Mouse (Mus musculus) layer of hippocampus, postnatal 14 days (tissue): Measurements from ENCODE around the gene Spaca4. TPM values are rescaled to one million over a fixed set of nuclear protein-coding genes. Genes with fewer than 3 reads are reported as not detected.

Source experiments
- DNase-seq, 2 experiments: peaks; one replicate each; pipeline ENCODE4 v3.0.0; 2021 to 2022; ENCODE audit warnings: low spot score in 2 of 2, mixed read lengths in 1 of 2
- total RNA-seq, 2 experiments: library from RNA; stranded (reverse); gene quantifications; 2 replicates each; pipeline ENCODE4 v1.2.3; 2021

The Spaca4 gene
- total RNA-seq, 2 experiments from 2014 or later: not detected

DNA sequence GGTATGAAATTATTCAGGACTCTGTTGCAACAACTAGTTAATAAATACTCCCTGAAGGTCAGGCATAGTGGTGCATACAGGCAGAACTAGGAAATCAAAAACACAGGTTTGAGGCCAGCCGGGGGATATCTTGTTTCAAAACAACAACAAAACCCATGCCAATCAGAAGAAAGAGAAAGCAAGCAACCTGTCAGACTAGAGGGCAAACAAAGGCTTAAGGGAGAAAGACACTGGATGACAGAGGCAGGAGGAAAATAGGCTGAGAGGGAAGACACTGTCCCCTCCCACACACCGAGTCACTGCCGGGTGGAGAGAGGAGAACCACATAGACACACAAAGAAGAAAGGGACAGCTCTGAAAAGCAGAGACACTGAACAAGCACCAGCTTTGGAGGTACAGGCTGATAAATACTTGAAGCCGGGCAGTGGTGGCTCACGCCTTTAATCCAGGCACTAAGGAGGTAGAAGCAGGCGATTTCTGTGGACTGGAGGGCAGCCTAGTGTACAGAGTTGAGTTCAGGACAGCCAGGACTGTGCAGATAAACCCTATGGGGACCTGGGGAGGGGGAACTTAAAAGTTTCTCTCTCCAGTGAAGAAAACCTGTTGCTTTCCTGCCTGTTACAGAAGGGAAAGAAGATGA is 11.6 kb downstream of the Spaca4 start:
- DNase-seq: no peak

DNA sequence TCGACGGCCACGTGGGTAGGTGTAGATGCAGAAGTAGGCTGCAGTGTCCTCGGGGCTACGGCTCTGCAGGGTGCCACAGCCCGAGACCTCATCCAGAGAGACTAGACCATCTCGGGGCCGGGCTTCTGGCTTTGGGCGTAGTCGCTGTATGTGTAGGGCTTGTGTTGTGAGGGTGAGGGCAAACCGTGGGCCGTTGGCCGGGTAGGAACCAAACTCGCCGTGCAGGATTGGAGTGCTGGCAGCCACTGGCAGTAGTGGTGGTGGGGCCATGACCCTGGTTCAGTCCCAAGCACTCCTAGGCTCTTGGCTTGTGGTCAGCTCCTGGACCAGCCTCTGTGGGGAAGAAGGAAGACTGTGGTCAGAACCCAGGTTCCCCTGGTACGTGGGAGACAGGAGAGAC is 12.2 kb downstream of the Spaca4 start:
- DNase-seq: no peak

DNA sequence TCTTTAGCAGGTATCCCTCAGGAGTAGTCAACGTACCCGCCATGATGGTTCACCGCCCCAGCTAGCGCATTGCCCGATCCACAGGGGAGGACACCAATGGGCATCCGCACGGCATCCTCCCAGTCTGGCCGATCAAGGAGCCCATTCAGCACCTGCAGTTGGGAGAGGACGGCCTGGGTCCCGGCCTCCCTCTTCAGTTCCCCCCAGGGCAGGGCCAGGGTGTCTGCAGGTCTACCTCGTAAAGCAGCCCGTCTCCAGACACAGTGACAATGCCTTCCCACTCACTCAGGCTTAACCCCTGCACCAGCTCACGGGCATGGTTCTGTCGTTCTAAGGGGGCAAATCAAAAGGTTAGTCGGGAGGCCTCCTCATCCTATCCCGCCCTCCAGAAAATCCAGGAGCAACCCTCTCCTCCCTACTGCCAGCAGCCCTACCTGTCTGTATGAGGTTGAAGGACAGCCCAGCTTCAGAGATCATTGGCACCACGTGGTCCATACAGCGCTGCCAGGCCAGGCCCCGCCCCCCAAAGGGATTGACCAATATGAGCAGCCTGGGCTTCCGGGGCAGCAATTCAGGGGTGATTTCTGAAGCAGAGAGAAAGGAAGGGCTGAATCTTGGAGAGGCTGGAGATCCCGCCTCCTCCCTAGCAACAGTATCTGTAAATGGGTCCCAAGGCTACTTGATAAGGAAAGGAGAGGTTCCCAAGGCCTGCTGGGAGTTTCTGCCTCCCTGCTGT is 13.4 kb downstream of the Spaca4 start:
- no peak for DNase-seq

DNA sequence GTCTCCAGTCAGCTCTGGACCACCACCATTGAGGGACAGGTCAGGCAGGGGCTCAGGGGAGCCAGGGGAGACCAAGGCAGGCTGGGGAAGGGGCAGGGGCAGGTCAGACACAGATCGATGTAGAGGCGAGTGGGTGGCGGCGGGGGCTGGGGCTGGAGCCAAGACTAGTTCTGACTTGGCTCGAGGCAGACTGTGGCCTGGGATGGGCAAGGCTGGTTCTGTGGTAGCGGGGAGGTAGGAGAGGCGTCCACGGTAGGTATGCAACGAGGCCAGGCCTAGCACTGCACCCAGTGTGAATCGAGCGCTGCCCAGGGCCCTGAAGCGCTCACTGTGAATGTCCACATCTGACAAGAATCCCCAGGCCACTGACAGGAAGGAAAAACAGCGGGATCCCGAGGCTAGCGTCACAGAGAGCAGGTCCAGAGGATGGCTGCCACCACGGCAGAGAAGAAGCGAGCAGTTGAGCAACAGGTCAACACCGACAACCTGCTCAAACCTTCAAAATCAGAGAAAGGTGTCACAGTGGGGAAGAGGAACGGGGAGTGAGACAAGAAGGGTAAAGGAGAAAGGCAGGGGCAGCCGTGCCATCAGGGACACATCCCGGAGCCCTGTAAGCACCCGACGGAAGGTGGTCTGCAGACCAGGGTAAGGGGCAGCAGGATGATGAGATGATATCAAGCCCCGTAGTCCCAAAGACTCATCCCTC is 14.1 kb downstream of the Spaca4 start:
- no peak for DNase-seq

DNA sequence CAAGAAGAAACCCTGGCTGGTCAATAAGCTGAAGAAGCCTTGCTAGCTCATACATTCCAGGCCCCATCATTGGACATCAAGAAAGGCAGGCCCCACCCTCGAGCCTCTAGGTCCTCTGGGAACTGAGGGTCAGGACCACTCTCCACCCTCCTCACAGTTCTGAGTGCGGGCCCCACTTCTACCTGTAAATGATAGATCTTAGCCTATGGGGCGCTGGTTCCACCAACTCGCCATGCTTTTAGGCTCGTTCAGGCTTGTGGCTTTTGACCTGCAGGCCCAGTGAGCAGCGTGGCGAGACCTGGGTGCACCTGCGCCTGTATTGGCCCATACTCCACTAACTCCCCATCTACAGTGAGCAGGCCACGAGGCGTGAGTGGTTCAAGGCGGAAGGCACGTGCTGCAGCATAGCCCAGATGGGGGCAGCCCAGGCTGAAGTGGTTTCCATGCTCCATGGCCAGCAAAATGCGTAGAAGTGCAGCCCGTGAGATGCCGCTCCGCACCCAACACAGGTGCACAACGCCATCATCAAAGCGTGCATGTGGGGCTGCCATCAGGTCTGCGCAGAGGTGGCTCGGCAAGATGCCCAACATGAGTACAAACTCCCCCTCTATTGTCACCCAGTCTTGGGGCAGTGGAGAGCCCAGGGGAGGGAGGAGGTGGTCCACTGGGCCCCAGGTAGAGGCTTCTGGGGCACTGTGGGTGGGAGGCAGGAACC is 15.0 kb downstream of the Spaca4 start:
- peak in 1 of 2 experiments; percentile 20 for DNase-seq

DNA sequence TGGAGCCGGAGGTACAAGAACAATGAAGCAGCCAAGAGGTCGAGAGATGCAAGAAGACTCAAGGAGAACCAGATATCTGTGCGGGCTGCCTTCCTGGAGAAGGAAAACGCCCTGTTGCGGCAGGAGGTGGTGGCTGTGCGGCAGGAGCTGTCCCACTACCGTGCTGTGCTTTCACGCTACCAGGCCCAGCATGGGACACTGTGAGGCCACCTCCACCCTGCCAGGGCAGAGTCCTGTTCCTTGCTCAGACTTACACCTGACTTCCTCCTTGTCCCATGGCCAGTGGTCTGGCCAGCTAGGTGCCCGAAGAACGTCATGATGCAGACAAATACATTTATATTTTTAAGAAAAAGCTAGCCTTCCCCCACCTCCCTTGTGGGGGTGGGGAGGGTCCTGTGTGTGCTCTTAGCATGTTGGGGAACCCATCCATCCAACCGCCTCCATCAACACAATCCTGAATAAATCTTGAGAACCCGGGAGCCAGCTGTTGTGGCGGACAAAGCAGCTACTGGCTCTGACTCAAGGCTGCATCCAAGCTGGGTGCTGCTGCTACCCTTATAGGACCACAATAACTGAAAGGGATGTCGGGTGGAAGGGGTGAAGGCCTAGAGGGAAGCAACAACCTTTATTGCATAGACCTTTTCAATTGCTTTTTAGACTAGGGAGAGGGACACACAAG is 15.8 kb downstream of the Spaca4 start:
- peak in 1 of 2 experiments; percentile 26 for DNase-seq

DNA sequence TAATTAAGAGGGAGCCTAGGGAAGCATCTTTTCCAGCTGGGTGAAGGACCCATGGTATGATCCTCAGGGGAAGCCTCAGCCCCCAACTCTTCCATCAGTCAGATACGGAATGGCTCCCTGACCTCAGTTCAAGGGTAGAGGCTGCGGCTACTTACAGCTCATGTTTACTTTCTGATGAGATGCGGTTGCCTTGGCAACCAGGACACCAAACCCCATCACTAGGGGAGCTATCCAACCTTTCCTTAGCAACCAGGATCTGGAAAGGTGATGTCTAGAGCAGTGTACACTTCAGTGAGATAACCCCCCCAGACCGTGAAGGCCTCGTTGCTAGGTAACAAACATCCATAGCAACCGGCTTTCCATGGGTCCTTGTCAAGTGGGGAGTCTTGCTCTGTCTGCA is 16.6 kb downstream of the Spaca4 start:
- peak in 1 of 2 experiments; percentile 52 for DNase-seq

DNA sequence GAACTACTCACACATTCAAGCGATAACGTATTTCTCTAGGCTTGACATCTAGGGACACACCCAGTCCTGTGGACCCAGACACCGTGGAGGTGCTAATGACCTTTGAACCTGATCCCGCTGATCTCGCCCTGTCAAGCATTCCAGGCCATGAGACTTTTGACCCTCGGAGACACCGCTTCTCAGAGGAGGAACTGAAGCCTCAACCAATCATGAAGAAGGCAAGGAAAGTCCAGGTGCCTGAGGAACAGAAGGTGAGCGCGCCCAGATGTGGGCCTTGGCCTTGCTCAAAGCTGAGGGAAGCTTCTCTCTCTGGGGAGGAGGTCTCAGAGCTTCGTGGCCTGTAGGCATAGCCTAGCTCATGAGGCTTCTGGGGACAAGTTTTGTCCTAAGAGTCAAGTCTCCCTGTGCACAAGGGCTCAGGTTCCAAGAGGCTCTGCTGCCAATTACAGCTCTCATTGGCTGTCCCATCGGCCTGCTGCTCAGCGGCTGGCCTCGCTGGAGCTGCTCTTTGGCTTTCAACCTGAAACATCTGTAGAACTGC is 17.3 kb downstream of the Spaca4 start:
- DNase-seq: peak; percentile 36 to 57

DNA sequence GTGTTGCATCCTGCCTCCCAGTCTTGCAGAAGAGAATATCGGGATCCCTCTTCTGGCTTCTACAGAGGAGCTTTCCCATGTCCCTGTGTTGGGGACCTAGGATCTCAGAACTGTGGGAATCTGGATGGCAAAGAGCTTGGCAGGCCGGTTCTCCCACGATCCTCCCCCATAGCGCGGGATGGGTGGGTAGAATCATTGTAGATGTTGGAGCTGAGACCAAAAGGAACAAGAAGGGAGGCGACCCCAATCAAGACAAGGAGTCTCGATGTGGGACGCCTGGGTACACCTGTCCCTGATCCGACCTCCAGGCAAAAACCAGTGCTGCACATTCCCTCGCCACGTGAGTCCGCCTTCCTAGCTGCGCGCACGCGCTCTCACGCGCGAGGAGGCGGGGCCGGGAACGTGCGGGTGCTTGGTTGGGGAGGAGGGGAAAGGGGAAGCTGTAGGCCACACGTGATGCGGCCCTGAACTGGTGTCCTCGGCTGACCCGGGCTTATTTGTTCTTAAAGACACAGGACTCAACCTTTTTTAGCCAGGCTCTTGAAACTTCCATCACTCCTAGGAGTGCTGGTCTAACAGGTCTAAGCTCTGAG is 18.1 kb downstream of the Spaca4 start:
- DNase-seq: peak; percentile 95 to 96

DNA sequence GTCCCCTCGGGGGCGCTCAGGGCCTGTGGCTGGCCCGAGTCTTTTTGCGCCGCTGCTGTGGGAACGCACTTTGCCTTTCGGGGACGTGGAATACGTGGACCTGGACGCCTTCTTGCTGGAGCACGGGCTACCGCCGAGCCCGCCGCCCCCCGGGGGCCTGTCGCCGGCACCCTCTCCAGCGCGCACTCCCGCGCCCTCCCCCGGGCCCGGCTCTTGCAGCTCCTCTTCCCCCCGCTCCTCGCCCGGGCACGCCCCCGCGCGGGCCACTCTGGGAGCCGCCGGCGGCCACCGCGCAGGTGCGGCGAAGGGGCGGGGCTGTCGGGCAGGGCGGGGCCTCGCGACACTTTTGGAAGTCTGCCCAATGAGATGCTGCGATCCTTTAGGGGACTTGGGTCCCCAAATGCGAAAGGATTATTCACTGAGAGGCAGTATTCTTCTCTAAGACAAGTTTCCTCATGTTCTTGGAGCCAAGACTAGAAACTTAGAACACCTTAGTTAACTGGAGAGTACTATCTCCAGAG is 18.8 kb downstream of the Spaca4 start:
- peak; percentile 82 to 88 for DNase-seq

DNA sequence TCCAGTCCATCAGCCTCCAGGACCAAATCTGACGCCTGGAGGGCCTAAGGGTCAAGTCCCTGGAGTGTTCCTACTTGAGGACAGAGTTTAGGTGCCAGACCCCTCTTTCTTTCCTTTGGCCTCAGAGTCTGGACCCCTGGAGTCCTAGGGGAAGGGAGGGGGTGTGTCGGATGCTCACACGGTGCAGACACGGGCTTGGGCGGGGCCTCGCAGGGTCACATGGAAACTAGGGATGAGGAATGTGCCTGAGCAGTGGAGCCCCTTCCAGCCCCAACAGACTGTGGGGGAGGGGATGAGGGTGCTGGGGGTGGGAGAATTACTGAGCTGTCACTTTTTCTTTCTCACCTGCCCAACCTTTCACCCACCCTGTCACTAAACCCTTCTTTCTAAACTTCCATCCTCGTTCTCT is 19.7 kb downstream of the Spaca4 start:
- DNase-seq: peak; percentile 84 to 89

DNA sequence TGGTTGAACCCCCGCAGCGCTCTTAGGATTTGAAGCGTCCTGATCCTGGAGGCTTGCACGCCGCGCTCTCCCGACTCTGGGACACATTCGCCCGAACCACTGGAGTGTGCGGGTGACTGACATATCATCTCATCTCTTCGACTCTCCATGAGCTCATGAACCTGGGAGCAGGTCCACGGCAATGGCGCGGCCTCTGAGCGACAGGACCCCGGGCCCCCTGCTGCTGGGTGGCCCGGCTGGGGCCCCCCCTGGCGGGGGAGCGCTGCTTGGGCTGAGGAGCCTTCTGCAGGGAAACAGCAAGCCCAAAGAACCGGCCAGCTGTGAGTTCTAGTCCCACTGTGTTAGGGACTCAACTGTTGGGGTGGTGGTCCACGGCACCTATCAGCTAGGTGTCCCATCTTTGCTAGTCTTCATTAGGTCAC is 20.2 kb downstream of the Spaca4 start:
- no peak for DNase-seq

DNA sequence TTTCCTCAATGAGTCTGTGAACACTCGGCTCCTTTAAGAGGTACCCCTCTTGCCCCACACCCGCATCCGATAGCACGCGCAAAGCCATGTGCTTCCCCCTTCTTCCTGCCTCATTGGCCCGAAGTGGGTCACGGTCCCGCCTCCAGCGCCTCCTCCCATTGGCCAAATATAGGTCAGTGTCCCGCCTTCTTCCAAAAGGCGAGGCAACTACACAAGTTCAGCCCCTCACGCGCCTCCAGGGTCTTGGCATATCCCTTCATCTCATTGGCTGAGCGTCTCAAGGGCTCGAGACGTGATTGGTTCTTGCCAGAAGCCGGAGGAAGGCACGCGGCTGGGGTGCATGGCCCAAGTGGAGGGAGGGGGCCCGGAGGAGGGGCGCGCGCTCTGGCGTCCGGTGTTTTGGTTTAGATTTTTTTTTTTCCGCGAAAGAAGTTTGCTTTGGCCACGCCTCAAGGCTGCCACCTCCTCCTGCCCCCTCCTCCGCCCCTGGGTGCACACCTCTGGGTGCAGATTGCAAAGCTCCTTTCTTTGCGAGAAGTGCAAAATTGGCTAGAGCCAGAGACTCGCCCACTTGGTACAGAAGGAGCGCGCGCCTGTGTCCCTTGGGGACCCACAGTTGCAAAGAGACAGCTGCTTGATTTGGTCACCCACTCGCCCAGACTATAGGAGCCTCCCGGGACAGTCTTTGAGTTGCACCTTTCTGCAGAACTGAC is 20.7 kb downstream of the Spaca4 start, which contains the start of gene Dbp:
Gene Dbp (plus strand): TSS at position 359 of the 713 bp plus-strand sequence.
- peak; percentile 98 to 100 for DNase-seq

DNA sequence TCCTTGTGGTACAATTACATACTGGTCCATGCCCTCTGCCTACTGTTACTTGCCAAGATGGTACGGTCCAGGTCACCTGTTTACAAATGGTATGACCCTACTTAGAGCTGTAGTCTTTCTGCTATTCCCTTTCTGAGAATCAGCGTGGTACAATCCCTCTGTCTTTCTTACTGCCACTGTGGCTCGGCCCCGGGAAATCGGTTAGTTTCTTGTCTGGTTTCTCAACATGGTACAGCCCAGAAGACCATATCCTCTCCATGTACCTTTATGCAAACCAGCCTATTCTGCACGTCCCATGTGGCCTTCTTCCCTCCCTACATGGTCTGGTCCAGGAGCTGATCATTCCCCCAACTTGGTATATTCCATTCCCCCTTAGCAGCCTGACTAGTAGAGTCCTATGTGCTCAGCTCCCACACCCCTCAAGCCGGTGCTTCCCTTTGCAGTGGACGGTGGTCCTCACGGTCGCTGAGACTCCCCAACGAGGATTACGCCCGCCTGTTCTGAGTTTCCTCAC is 21.5 kb downstream of the Spaca4 start:
- DNase-seq: peak; percentile 85 to 90

DNA sequence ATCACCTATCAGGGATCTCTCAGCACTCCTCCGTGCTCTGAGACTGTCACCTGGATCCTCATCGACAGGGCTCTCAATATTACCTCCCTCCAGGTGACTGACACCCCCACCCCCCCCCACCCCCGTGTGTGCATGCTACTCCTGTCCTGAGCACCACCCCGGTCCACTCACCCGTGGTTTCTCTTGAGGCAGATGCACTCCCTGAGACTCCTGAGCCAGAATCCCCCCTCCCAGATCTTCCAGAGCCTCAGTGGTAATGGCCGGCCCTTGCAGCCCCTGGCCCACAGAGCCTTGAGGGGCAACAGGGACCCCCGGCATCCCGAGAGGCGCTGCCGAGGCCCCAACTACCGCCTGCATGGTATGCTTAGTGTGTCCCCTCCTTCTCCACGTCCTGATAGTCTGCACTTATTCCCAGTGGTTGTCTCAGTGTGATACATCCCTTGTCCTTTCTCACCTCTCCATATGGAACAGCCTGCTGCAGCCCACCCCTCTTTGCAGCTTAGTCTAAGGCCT is 22.0 kb downstream of the Spaca4 start:
- DNase-seq: no peak

DNA sequence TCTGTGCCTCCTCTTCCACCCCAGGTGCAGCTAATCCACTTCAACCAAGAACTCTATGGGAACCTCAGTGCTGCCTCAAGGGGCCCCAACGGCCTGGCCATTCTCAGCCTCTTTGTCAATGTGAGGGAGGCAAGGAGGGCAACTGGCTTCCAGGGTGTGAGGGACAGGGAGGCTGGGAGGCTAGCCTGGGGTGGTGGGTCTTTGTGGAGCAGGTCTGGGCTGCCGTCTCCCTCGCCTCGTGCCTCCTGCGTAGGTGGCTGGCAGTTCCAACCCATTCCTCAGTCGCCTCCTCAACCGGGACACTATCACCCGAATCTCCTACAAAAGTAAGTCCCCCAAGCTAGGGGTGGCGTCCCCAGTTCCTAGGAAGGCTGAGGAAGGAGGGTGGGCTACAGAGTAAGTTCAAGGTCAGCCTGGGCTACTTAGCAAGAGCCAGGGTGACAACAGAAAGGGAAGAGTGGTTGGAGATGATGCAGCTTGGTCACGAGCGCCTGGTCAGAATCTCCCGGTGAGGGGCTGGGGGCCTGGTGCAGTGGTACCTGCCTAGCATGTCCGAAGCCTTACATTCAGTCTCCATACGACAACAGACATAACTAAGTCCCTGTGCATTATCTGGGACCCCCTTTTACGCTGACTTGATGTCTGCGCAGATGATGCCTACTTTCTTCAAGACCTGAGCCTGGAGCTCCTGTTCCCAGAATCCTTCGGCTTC is 22.6 kb downstream of the Spaca4 start:
- no peak for DNase-seq

DNA sequence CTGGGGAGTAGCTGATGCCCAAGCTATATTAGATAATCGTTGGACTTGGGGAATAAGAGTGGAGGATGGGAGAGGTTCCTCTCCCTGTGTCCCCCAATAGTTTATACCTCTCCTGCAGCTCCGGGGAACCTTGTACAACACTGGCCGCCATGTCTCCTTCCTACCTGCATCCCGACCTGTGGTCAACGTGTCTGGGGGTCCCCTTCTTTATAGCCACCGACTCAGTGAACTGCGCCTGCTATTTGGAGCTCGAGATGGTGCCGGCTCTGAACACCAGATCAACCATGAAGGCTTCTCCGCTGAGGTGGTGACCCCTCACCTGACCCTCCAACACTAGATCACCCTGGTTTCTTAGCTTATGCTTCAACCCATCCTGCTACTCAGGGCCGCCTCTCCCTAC is 23.3 kb downstream of the Spaca4 start:
- DNase-seq: no peak

DNA sequence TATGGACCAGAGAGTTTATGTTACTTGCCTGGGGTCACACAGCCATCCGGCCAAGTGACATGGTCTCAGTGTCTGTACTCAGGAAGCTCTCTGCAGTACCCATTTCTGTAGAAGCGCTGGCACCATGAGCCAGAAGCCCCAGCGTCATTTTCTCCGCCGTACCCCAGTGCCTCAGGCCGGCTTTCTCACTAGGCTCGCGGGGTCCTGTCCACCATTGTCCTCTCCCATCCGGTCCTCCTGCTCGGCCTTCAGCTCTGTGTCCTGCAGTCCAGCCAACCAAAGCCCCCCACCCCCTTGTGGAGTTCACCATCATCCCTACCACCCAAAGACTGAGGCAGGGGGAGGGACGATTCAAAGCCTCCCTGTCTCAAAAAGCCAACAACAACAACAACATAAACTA is 24.0 kb downstream of the Spaca4 start:
- no peak for DNase-seq
